Mouse (Mus musculus) forebrain, embryonic 16.5 days (tissue): ENCODE measurements around the gene Zdhhc14. TPM values are rescaled to one million over a fixed set of nuclear protein-coding genes. Genes with fewer than 3 reads are reported as not detected.

Experiments used
- ATAC-seq: fragments of 200-750 bp; cut with Nextera tagmentation; 2 replicates; pipeline ENCODE4 v1.8.0; 2017; ENCODE audit warnings: mild to moderate bottlenecking, moderate library complexity
- H3K27ac ChIP-seq: fragments of 300-500 bp; sonication (generic); 2 replicates; pipeline ENCODE4 v1.5.1; 2014; ENCODE audit warnings: low read length, control low read depth
- H3K27me3 ChIP-seq: fragments of 300-500 bp; sonication (generic); replicated peaks from 2 replicates; pipeline ENCODE4 v1.6.1; 2014; ENCODE audit warnings: low read length; ENCODE audit not compliant: control insufficient read depth, insufficient read depth
- H3K36me3 ChIP-seq: fragments of 300-500 bp; sonication (generic); 2 replicates; pipeline ENCODE4 v1.6.1; 2014; ENCODE audit not compliant: control insufficient read depth, insufficient read depth
- H3K4me1 ChIP-seq: fragments of 300-500 bp; sonication (generic); replicated peaks from 2 replicates; pipeline ENCODE4 v1.6.1; 2014; ENCODE audit warnings: low read length; ENCODE audit not compliant: control insufficient read depth, insufficient read depth
- H3K4me2 ChIP-seq: fragments of 300-500 bp; sonication (generic); 2 replicates; pipeline ENCODE4 v1.6.1; 2014; ENCODE audit warnings: mild to moderate bottlenecking, low read length, control low read depth
- H3K4me3 ChIP-seq: fragments of 300-500 bp; sonication (generic); replicated peaks from 2 replicates; pipeline ENCODE4 v1.5.1; 2014; ENCODE audit warnings: mild to moderate bottlenecking, low read length, control low read depth
- H3K9ac ChIP-seq: fragments of 300-500 bp; sonication (generic); replicated peaks from 2 replicates; pipeline ENCODE4 v1.6.1; 2014; ENCODE audit warnings: low read depth, low read length, control low read depth
- H3K9me3 ChIP-seq: fragments of 300-500 bp; sonication (generic); 2 replicates; pipeline ENCODE4 v1.6.1; 2016; ENCODE audit warnings: low read length; ENCODE audit not compliant: control insufficient read depth
- WGBS: fragments of 180-500 bp; shearing (Covaris S2); extraction: QIAGEN DNeasy Blood & Tissue Kit; methylation state at CpG from one replicate; pipeline ENCODE4 v1.1.7; 2014; 5-methylcytosine and 5-hydroxymethylcytosine counted together
- polyA plus RNA-seq: library from polyadenylated mRNA; unstranded; fragments of >200 nt; fragmentation: Nextera tagmentation; extraction: Ambion mirVana; gene quantifications from 2 replicates; pipeline ENCODE4 v1.2.1, GENCODE M21; 2015

Gene Zdhhc14
- polyA plus RNA-seq, 1 experiment from 2014 or later, result 8.1 TPM

- H3K9ac ChIP-seq, result no peak overlapping the region
- no peak for ATAC-seq
- peaks cover 11% of the 10 kb centered on the region for H3K4me1 ChIP-seq
- H3K27me3 ChIP-seq, result no peaks in the 10 kb centered on the region
- no peaks in the 10 kb centered on the region for H3K36me3 ChIP-seq
- H3K27ac ChIP-seq, result no peak overlapping the region
- H3K9me3 ChIP-seq, result no peaks in the 10 kb centered on the region
- H3K4me3 ChIP-seq, result no peak overlapping the region
- H3K4me2 ChIP-seq, result no peak overlapping the region
- 66% methylated on average over 4 of the region's 4 CpGs for WGBS
Measured at GRCm38 (mm10) chr17:5655536-5655935, 163.2 kb downstream of the Zdhhc14 start.

GRCm38 (mm10) chr17:5660317-5661080, 168.1 kb downstream of the Zdhhc14 start:
- 11% methylated on average over 8 of the region's 8 CpGs for WGBS

GRCm38 (mm10) chr17:5666652-5667051, 174.3 kb downstream of the Zdhhc14 start:
- no peak overlapping the region for H3K27ac ChIP-seq
- H3K27me3 ChIP-seq, result no peaks in the 10 kb centered on the region
- ATAC-seq, result no peak
- no peaks in the 10 kb centered on the region for H3K36me3 ChIP-seq
- H3K9me3 ChIP-seq, result no peaks in the 10 kb centered on the region
- no peak overlapping the region for H3K9ac ChIP-seq
- WGBS, result 75% methylated on average over 8 of the region's 8 CpGs
- no peak overlapping the region for H3K4me3 ChIP-seq
- H3K4me2 ChIP-seq, result no peak overlapping the region
- H3K4me1 ChIP-seq, result no peaks in the 10 kb centered on the region

More at GRCm38 (mm10) chr17:5660317-5661080, 168.1 kb downstream of the Zdhhc14 start:
- Histone ChIP-seq H3K27ac (no peak overlapping the region), H3K4me3 (no peak overlapping the region), H3K9ac (no peak overlapping the region), H3K4me2 (no peak overlapping the region), H3K9me3 (no peaks in the 10 kb centered on the region), H3K36me3 (no peaks in the 10 kb centered on the region), H3K27me3 (no peaks in the 10 kb centered on the region), H3K4me1 (peaks cover 7% of the 10 kb centered on the region)
- peak; percentile 71 for ATAC-seq

GRCm38 (mm10) chr17:5668456-5668855, 176.1 kb downstream of the Zdhhc14 start:
- no peaks in the 10 kb centered on the region for H3K9me3 ChIP-seq
- H3K4me2 ChIP-seq, result no peak overlapping the region
- no peak overlapping the region for H3K4me3 ChIP-seq
- no peaks in the 10 kb centered on the region for H3K4me1 ChIP-seq
- ATAC-seq, result no peak
- H3K27me3 ChIP-seq, result no peaks in the 10 kb centered on the region
- WGBS, result 73% methylated on average over 3 of the region's 3 CpGs
- no peaks in the 10 kb centered on the region for H3K36me3 ChIP-seq
- no peak overlapping the region for H3K27ac ChIP-seq
- H3K9ac ChIP-seq, result no peak overlapping the region

- WGBS, result 64% methylated on average over 7 of the region's 7 CpGs
Measured at GRCm38 (mm10) chr17:5668981-5669380, 176.6 kb downstream of the Zdhhc14 start.

GRCm38 (mm10) chr17:5675951-5676350, 183.6 kb downstream of the Zdhhc14 start:
- no peaks in the 10 kb centered on the region for H3K9me3 ChIP-seq
- 56% methylated on average over 8 of the region's 8 CpGs for WGBS
- no peak for ATAC-seq
- H3K4me2 ChIP-seq, result no peak overlapping the region
- H3K9ac ChIP-seq, result no peak overlapping the region
- H3K4me3 ChIP-seq, result no peak overlapping the region
- no peaks in the 10 kb centered on the region for H3K27me3 ChIP-seq
- H3K27ac ChIP-seq, result no peak overlapping the region
- H3K36me3 ChIP-seq, result no peaks in the 10 kb centered on the region
- H3K4me1 ChIP-seq, result no peaks in the 10 kb centered on the region

More at GRCm38 (mm10) chr17:5668981-5669380, 176.6 kb downstream of the Zdhhc14 start:
- H3K9ac ChIP-seq, result no peak overlapping the region
- H3K4me3 ChIP-seq, result no peak overlapping the region
- ATAC-seq, result no peak
- H3K27ac ChIP-seq, result no peak overlapping the region
- H3K4me1 ChIP-seq, result no peaks in the 10 kb centered on the region
- H3K36me3 ChIP-seq, result no peaks in the 10 kb centered on the region
- H3K27me3 ChIP-seq, result no peaks in the 10 kb centered on the region
- no peaks in the 10 kb centered on the region for H3K9me3 ChIP-seq
- no peak overlapping the region for H3K4me2 ChIP-seq

- Histone ChIP-seq H3K27ac (no peak overlapping the region), H3K9ac (no peak overlapping the region), H3K4me2 (no peak overlapping the region), H3K27me3 (no peaks in the 10 kb centered on the region), H3K36me3 (no peaks in the 10 kb centered on the region), H3K9me3 (no peaks in the 10 kb centered on the region), H3K4me1 (no peaks in the 10 kb centered on the region), H3K4me3 (no peak overlapping the region)
- WGBS, result 55% methylated on average over 1 of the region's 1 CpGs
- no peak for ATAC-seq
Measured at GRCm38 (mm10) chr17:5679315-5679714, 187.0 kb downstream of the Zdhhc14 start.

- no peak overlapping the region for H3K4me2 ChIP-seq
- no peak for ATAC-seq
- no peaks in the 10 kb centered on the region for H3K27me3 ChIP-seq
- H3K9me3 ChIP-seq, result no peaks in the 10 kb centered on the region
- no peaks in the 10 kb centered on the region for H3K36me3 ChIP-seq
- WGBS, result 94% methylated on average over 7 of the region's 7 CpGs
- H3K4me3 ChIP-seq, result no peak overlapping the region
- no peak overlapping the region for H3K9ac ChIP-seq
- no peaks in the 10 kb centered on the region for H3K4me1 ChIP-seq
- H3K27ac ChIP-seq, result no peak overlapping the region
Measured at GRCm38 (mm10) chr17:5685324-5685723, 193.0 kb downstream of the Zdhhc14 start.

GRCm38 (mm10) chr17:5687810-5688209, 195.5 kb downstream of the Zdhhc14 start:
- no peaks in the 10 kb centered on the region for H3K27me3 ChIP-seq
- ATAC-seq, result no peak

More at GRCm38 (mm10) chr17:5687810-5688209, 195.5 kb downstream of the Zdhhc14 start:
- Histone ChIP-seq H3K4me2 (no peak overlapping the region), H3K9ac (no peak overlapping the region), H3K4me1 (no peaks in the 10 kb centered on the region), H3K27ac (no peak overlapping the region), H3K9me3 (no peaks in the 10 kb centered on the region), H3K36me3 (no peaks in the 10 kb centered on the region), H3K4me3 (no peak overlapping the region)
- WGBS, result 87% methylated on average over 4 of the region's 4 CpGs
